Mouse (Mus musculus): ENCODE data around the gene Reep3. TPM values are rescaled to one million over a fixed set of nuclear protein-coding genes. Genes with fewer than 3 reads are reported as not detected.

Reep3 gene
- polyA plus RNA-seq (2015; fragmentation: Nextera tagmentation; extraction: Ambion mirVana) = 37.9 and 38.6 TPM in 2 replicates

DNA sequence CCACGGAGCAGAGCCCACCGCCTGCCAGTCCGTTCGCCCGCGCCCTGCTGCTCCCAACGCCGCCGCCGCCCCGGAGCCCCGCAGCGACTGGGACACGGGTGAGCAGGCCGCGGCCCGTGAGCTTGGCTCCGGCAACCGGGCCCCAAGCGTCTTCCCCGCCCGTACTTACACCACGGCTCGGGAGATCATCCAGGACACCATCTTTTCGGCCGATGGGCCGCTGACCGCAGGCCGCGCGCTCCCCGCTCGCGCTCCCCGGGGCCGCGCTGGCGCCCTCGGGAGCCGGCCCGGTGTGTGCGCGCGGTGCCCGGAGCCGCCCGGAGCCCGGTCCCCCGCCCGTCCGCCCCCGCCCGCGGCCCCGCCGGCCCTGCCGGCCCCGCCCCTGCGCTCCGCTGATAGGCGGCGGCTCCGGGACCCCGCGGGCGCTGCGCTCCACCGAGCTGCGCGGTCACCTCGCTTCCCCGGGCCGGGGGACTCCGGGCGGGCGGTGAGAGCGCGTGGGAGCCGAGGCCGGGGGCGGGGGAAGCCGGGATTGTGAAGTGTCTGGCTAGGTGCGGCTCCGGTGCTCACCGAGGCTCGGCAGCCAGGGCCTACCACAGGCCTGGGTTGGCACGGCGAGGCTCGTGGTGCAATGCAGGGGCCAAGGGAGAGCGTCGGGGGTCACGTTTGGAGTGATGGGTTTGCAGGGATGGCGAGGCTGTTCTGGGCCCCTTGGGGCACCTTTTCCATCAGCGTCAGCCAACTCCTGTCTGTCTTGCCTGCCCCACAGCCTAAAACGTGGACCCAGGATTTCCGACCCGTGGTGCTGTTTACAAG, at the start of gene Reep3:
TSS of gene Reep3 (minus strand) at position 325 of the 816 bp plus-strand sequence.
- peak within 1 kb of the TSS; percentile 99 for H3K27ac ChIP-seq (ENCODE audit: low read length)
- H3K9me3 ChIP-seq (ENCODE audit: control insufficient read depth, low read length) = no peaks in the 10 kb centered on the region
- peak within 1 kb of the TSS; percentile 99 for H3K9ac ChIP-seq (ENCODE audit: low read length)
- ATAC-seq (ENCODE audit: low read depth) = peak; percentile 91
- H3K36me3 ChIP-seq (ENCODE audit: control insufficient read depth, insufficient read depth, low read length) = no peaks in the 10 kb centered on the region
- H3K27me3 ChIP-seq (ENCODE audit: control insufficient read depth, insufficient read depth, low read depth, low read length) = no peaks in the 10 kb centered on the region
- under 1% methylated on average over 57 of the region's 97 CpGs for WGBS
- peak within 1 kb of the TSS; percentile 77 for H3K4me3 ChIP-seq (ENCODE audit: low read length)
- H3K4me1 ChIP-seq (replicated peaks; ENCODE audit: control insufficient read depth, insufficient read depth, low read length) = peaks cover 38% of the 10 kb centered on the region
- peak within 1 kb of the TSS; percentile 67 for H3K4me2 ChIP-seq (ENCODE audit: low read depth, low read length)

DNA sequence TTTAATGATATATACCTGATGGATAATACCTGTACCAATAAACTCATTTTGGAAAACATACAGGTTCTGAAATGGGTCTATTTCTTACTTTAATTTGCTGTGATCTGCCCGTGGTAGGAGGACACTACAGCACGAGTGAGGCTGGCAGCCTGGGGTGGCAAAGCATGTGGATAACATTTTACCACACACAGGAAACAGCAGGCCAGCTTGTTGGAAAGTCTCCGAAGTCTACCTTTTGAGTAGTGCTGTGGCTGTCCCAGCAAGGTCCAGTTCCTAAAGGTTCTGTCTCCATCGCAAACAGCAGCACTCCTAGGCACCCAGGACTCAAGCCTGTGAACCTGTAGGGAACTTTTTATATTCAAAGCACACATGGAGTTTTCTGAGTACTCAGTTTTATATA, 48.9 kb upstream of the Reep3 start:
- Histone ChIP-seq H3K36me3 (ENCODE audit: control insufficient read depth, insufficient read depth, low read length) (no peaks in the 10 kb centered on the region), H3K27me3 (ENCODE audit: control insufficient read depth, insufficient read depth, low read depth, low read length) (no peaks in the 10 kb centered on the region), H3K9me3 (ENCODE audit: control insufficient read depth, low read length) (no peaks in the 10 kb centered on the region), H3K4me3 (ENCODE audit: low read length) (no peak overlapping the region), H3K4me2 (ENCODE audit: low read depth, low read length) (no peak overlapping the region), H3K27ac (ENCODE audit: low read length) (no peak overlapping the region), H3K9ac (ENCODE audit: low read length) (no peak overlapping the region), H3K4me1 (replicated peaks; ENCODE audit: control insufficient read depth, insufficient read depth, low read length) (0 out of 2 replicates have a peak, but pooled peaks cover 2% of the 10 kb centered on the region)
- 82% methylated on average over 4 of the region's 4 CpGs for WGBS
- no peak for ATAC-seq (ENCODE audit: low read depth)

DNA sequence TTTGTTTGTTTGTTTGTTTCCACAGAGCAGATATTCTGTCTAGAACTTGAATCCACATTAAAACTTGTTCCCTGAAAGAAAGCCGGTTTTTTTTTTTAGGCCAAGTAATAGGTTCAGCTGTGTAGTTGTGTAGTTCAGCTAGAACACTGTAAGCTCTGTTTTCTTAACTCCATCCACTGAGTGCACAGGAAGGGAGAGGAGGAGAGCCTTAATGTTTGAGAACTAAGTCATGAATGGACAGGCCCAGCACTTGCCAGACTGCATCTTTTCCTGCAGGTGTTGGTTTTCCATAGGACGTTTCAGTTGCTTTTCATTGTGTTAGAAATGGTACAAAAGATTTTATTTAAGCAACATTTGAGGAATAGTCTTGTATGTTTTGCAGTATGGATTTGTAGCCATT, 47.5 kb upstream of the Reep3 start:
- Histone ChIP-seq H3K27me3 (ENCODE audit: control insufficient read depth, insufficient read depth, low read depth, low read length) (no peaks in the 10 kb centered on the region), H3K9ac (ENCODE audit: low read length) (no peak overlapping the region), H3K36me3 (ENCODE audit: control insufficient read depth, insufficient read depth, low read length) (no peaks in the 10 kb centered on the region), H3K4me2 (ENCODE audit: low read depth, low read length) (no peak overlapping the region), H3K4me3 (ENCODE audit: low read length) (no peak overlapping the region), H3K27ac (ENCODE audit: low read length) (no peak overlapping the region), H3K9me3 (ENCODE audit: control insufficient read depth, low read length) (no peaks in the 10 kb centered on the region), H3K4me1 (replicated peaks; ENCODE audit: control insufficient read depth, insufficient read depth, low read length) (0 out of 2 replicates have a peak, but pooled peaks cover 2% of the 10 kb centered on the region)
- no peak for ATAC-seq (ENCODE audit: low read depth)
- 54% methylated on average over 2 of the region's 2 CpGs for WGBS

DNA sequence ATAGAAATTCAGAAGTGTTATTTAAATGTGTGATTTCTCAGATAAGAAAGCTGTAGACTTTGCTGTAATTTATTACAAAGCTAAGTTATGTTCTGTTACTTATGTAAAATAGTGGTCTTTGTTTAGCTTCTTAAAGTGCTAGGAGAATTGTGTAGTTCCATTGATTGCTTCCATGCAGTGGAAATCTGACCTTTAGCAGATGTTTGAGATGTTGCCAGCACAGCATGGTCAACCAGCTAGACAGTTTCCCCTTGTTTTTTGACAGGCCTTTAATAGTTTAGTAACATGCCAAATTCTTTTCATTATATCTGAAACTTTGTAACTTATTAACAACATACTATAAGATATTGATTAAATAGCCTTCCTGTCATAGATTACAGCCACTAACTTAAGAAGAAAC, 46.9 kb upstream of the Reep3 start:
- Histone ChIP-seq H3K4me3 (ENCODE audit: low read length) (no peak overlapping the region), H3K36me3 (ENCODE audit: control insufficient read depth, insufficient read depth, low read length) (no peaks in the 10 kb centered on the region), H3K9me3 (ENCODE audit: control insufficient read depth, low read length) (no peaks in the 10 kb centered on the region), H3K9ac (ENCODE audit: low read length) (no peak overlapping the region), H3K27me3 (ENCODE audit: control insufficient read depth, insufficient read depth, low read depth, low read length) (no peaks in the 10 kb centered on the region), H3K4me1 (replicated peaks; ENCODE audit: control insufficient read depth, insufficient read depth, low read length) (0 out of 2 replicates have a peak, but pooled peaks cover 2% of the 10 kb centered on the region), H3K27ac (ENCODE audit: low read length) (no peak overlapping the region), H3K4me2 (ENCODE audit: low read depth, low read length) (no peak overlapping the region)
- no peak for ATAC-seq (ENCODE audit: low read depth)

DNA sequence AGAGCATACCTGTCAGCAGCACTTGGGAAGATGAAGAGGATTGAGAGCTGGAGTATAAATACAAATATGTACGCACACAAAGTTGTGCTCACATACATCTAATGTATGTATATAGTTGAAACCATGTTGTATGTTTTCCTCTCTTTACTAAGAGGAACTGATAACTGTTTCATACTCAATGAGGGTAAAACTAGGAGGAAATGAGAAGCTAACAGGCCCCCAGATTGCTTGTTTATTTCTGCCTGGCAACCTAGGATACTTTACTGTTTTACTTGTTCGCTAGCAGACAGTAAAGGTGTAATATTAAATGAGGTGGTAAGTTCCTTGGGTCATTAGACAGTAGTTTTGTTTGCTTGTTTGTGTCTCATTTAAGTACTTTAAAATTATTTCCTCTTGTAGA, 40.7 kb upstream of the Reep3 start:
- no peak overlapping the region for H3K9ac ChIP-seq (ENCODE audit: low read length)
- ATAC-seq (ENCODE audit: low read depth) = no peak
- no peak overlapping the region for H3K4me2 ChIP-seq (ENCODE audit: low read depth, low read length)
- WGBS = 79% methylated on average over 2 of the region's 2 CpGs
- no peaks in the 10 kb centered on the region for H3K4me1 ChIP-seq (replicated peaks; ENCODE audit: control insufficient read depth, insufficient read depth, low read length)
- H3K9me3 ChIP-seq (ENCODE audit: control insufficient read depth, low read length) = no peaks in the 10 kb centered on the region; the same call in 1 of the 2 replicates
- H3K27ac ChIP-seq (ENCODE audit: low read length) = no peak overlapping the region
- no peaks in the 10 kb centered on the region for H3K36me3 ChIP-seq (ENCODE audit: control insufficient read depth, insufficient read depth, low read length)
- H3K4me3 ChIP-seq (ENCODE audit: low read length) = no peak overlapping the region
- H3K27me3 ChIP-seq (ENCODE audit: control insufficient read depth, insufficient read depth, low read depth, low read length) = no peaks in the 10 kb centered on the region

DNA sequence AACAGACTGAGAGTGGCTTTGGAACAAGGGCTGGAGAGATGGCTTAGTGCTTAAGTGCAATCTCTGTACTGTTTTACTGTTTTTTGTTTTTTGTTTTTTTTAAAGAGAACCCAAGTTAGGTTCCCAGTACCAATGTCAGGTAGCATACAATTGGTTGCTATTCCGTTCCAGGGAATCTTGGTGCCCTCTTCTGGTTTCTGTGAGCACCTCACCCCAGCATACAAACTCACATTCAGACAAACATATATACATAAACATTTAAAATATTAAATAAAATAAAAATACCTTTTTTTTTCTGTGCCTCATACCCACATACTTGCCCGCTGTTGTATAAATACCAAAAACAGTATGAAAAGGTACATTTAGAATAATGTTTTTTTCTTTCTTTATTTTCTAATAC, 37.6 kb upstream of the Reep3 start:
- Histone ChIP-seq H3K4me1 (replicated peaks; ENCODE audit: control insufficient read depth, insufficient read depth, low read length) (no peaks in the 10 kb centered on the region; the same call in 1 of the 2 replicates), H3K4me2 (ENCODE audit: low read depth, low read length) (no peak overlapping the region), H3K4me3 (ENCODE audit: low read length) (no peak overlapping the region), H3K9me3 (ENCODE audit: control insufficient read depth, low read length) (no peaks in the 10 kb centered on the region; the same call in 1 of the 2 replicates), H3K9ac (ENCODE audit: low read length) (no peak overlapping the region), H3K36me3 (ENCODE audit: control insufficient read depth, insufficient read depth, low read length) (no peaks in the 10 kb centered on the region), H3K27ac (ENCODE audit: low read length) (no peak overlapping the region), H3K27me3 (ENCODE audit: control insufficient read depth, insufficient read depth, low read depth, low read length) (no peaks in the 10 kb centered on the region)
- WGBS = 85% methylated on average over 2 of the region's 2 CpGs
- ATAC-seq (ENCODE audit: low read depth) = no peak

DNA sequence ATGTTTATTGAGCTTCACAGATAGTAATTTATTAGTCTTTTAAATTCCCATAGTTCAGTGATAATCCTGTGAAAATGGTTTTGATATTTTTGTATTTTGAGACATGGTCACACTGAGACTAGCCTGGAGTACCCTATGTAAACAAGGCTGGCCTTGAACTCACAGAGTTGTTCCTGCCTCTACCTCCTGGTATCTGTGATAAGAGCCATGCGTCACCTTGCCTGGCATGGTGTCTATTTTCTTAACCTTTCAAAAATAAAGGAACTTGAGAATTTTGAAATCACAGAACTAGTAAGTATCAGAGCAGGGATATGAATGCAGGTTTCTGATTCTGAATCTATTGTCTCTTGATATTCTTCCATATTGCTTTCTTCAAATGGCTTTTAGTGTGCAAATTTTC, 35.0 kb upstream of the Reep3 start:
- Histone ChIP-seq H3K4me3 (ENCODE audit: low read length) (no peak overlapping the region), H3K9ac (ENCODE audit: low read length) (no peak overlapping the region), H3K9me3 (ENCODE audit: control insufficient read depth, low read length) (no peaks in the 10 kb centered on the region; the same call in 1 of the 2 replicates), H3K4me2 (ENCODE audit: low read depth, low read length) (no peak overlapping the region), H3K27me3 (ENCODE audit: control insufficient read depth, insufficient read depth, low read depth, low read length) (no peaks in the 10 kb centered on the region), H3K4me1 (replicated peaks; ENCODE audit: control insufficient read depth, insufficient read depth, low read length) (peaks cover 9% of the 10 kb centered on the region), H3K36me3 (ENCODE audit: control insufficient read depth, insufficient read depth, low read length) (no peaks in the 10 kb centered on the region), H3K27ac (ENCODE audit: low read length) (no peak overlapping the region)
- ATAC-seq (ENCODE audit: low read depth) = no peak
- WGBS = 57% methylated on average over 1 of the region's 1 CpGs

DNA sequence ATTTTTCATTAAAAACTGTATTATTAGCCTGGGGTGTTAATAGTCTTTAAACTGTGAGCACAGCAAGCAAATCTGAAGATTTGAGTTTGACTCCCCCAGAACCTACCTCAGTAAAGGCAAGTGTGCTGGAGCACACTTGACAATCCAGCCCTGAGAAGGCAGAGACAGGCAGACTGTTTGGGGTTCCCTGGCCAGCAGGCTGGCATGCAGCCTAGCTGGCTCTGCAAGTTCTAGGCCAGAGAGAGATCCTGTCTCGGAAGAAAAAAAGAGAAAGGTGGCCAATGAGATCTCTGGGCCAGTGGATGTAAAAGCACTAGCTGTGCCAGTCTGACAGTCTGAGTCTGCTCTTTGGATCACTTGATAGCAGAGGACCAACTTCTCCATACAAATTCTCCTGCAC, 32.8 kb upstream of the Reep3 start:
- 54% methylated on average over 1 of the region's 1 CpGs for WGBS
- ATAC-seq (ENCODE audit: low read depth) = no peak

DNA sequence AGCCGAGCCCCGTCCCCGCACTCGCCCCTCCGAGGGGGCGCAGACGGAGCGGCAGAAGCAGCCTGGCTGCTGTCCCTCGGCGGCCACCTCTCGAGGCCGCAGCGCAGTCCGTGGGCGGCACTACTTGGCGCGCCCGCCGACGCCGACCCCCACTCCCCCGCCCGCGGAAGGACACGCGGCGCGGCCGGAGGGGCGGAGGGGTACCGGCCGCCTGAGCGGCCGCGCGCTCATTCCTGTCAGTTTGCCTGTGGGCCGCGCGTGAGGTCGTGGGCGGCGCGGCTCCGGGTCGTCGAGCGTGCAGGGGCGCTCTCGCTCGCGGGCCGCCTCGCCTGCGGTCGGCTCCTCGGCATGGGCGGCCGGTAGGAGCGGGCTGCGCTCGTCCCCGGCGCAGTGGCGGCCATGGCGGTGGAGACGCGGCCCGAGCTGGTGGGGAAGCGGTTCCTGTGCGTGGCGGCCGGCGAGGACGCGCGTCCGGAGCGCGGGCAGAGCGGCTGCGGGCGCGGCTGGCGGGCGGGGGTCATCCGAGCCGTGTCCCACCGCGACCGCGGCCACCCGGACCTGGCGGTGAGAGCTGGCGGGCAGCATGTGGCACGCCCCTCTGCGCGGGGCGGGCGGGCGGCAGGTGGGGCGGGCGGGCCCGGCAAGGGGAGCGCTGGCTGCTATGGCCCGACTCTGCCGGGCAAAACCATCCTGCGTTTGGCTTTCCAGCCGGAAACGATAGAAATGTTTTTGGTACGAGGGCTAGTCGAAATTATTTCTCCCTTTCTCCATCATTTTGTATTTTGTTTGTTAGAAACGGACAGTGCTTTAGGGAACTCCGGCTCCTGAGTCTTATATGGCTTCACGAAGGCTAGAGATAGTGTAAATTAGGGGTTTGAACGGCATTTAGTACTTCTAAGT, 30.4 kb upstream of the Reep3 start:
- ATAC-seq (ENCODE audit: low read depth) = peak; percentile 73
- Histone ChIP-seq H3K9me3 (ENCODE audit: control insufficient read depth, low read length) (no peaks in the 10 kb centered on the region), H3K4me3 (ENCODE audit: low read length) (peak overlapping the region; percentile 87), H3K4me1 (replicated peaks; ENCODE audit: control insufficient read depth, insufficient read depth, low read length) (peaks cover 13% of the 10 kb centered on the region), H3K27ac (ENCODE audit: low read length) (peak overlapping the region; percentile 47), H3K9ac (ENCODE audit: low read length) (peak overlapping the region; percentile 81), H3K27me3 (ENCODE audit: control insufficient read depth, insufficient read depth, low read depth, low read length) (no peaks in the 10 kb centered on the region), H3K36me3 (ENCODE audit: control insufficient read depth, insufficient read depth, low read length) (no peaks in the 10 kb centered on the region), H3K4me2 (ENCODE audit: low read depth, low read length) (peak overlapping the region; percentile 84)
- under 1% methylated on average over 92 of the region's 115 CpGs for WGBS

More for the DNA sequence above, 32.8 kb upstream of the Reep3 start:
- Histone ChIP-seq H3K9me3 (ENCODE audit: control insufficient read depth, low read length) (no peaks in the 10 kb centered on the region; the same call in 1 of the 2 replicates), H3K4me2 (ENCODE audit: low read depth, low read length) (no peak overlapping the region), H3K4me3 (ENCODE audit: low read length) (no peak overlapping the region), H3K4me1 (replicated peaks; ENCODE audit: control insufficient read depth, insufficient read depth, low read length) (peaks cover 13% of the 10 kb centered on the region), H3K27ac (ENCODE audit: low read length) (no peak overlapping the region), H3K9ac (ENCODE audit: low read length) (no peak overlapping the region), H3K36me3 (ENCODE audit: control insufficient read depth, insufficient read depth, low read length) (no peaks in the 10 kb centered on the region), H3K27me3 (ENCODE audit: control insufficient read depth, insufficient read depth, low read depth, low read length) (no peaks in the 10 kb centered on the region)
